Mouse (Mus musculus): ENCODE measurements around the gene Nmb. TPM values are rescaled to one million over a fixed set of nuclear protein-coding genes. Genes with fewer than 3 reads are reported as not detected.
A peak's percentile ranks its signal among the peaks of the same experiment; 100 is the strongest.

Gene Nmb
- polyA plus RNA-seq, 2 experiments = 1.3 to 1.9 TPM

- H3K27me3 ChIP-seq (ENCODE audit: control insufficient read depth, insufficient read depth, low read length) = no peaks in the 10 kb centered on the region
These were observed 11.7 kb downstream of the Nmb start for GRCm38 (mm10) chr7:80893086-80893752.

GRCm38 (mm10) chr7:80889841-80890241 lies 15.0 kb downstream of the Nmb start:
- TF ChIP-seq EP300 (IDR thresholded peaks at IDR 0.05; ENCODE audit: low read depth) (no peak), CTCF (IDR thresholded peaks at IDR 0.05; ENCODE audit: low read depth) (no peak)
- Histone ChIP-seq H3K4me1 (replicated peaks; ENCODE audit: control insufficient read depth in 2 of 2, insufficient read depth in 2 of 2, low read length in 1 of 2) (no peaks in the 10 kb centered on the region; a peak in 1 of 4 replicates), H3K9me3 (ENCODE audit: control insufficient read depth, low read length) (no peaks in the 10 kb centered on the region), H3K27me3 (ENCODE audit: control insufficient read depth, insufficient read depth, low read length) (no peaks in the 10 kb centered on the region), H3K4me2 (ENCODE audit: low read depth) (no peak overlapping the region), H3K4me3 (ENCODE audit: insufficient read depth in 1 of 2, low read depth in 2 of 2, low read length in 2 of 2) (no peak overlapping the region), H3K27ac (no peak overlapping the region), H3K9ac (replicated peaks) (no peak overlapping the region), H3K36me3 (replicated peaks; ENCODE audit: control insufficient read depth, insufficient read depth, low read depth) (peaks cover 24% of the 10 kb centered on the region)
- DNase-seq (ENCODE audit: low read depth in 3 of 3, low spot score in 3 of 3) = no peak
- WGBS (ENCODE audit: insufficient replicate concordance) = 47% methylated on average over 13 of the region's 13 CpGs
- ATAC-seq (ENCODE audit: insufficient read depth) = no peak

More at GRCm38 (mm10) chr7:80893086-80893752, 11.7 kb downstream of the Nmb start:
- no peak for DNase-seq (ENCODE audit: low read depth in 3 of 3, low spot score in 3 of 3)
- Histone ChIP-seq H3K9me3 (ENCODE audit: control insufficient read depth, low read length) (no peaks in the 10 kb centered on the region), H3K27ac (no peak overlapping the region), H3K36me3 (replicated peaks; ENCODE audit: control insufficient read depth, insufficient read depth, low read depth) (peaks cover 35% of the 10 kb centered on the region), H3K9ac (replicated peaks) (no peak overlapping the region), H3K4me3 (ENCODE audit: insufficient read depth in 1 of 2, low read depth in 2 of 2, low read length in 2 of 2) (no peak overlapping the region), H3K4me1 (replicated peaks; ENCODE audit: control insufficient read depth in 2 of 2, insufficient read depth in 2 of 2, low read length in 1 of 2) (no peaks in the 10 kb centered on the region; a peak in 1 of 4 replicates), H3K4me2 (ENCODE audit: low read depth) (no peak overlapping the region)
- TF ChIP-seq EP300 (IDR thresholded peaks at IDR 0.05; ENCODE audit: low read depth) (no peak), CTCF (IDR thresholded peaks at IDR 0.05; ENCODE audit: low read depth) (no peak)
- 79% methylated on average over 15 of the region's 15 CpGs for WGBS (ENCODE audit: insufficient replicate concordance)
- no peak for ATAC-seq (ENCODE audit: insufficient read depth)

- no peak overlapping the region for H3K4me2 ChIP-seq (ENCODE audit: low read depth)
- no peak for ATAC-seq (ENCODE audit: insufficient read depth)
- 55% methylated on average over 9 of the region's 9 CpGs for WGBS (ENCODE audit: insufficient replicate concordance)
- H3K9me3 ChIP-seq (ENCODE audit: control insufficient read depth, low read length) = no peaks in the 10 kb centered on the region
- H3K36me3 ChIP-seq (replicated peaks; ENCODE audit: control insufficient read depth, insufficient read depth, low read depth) = peaks cover 24% of the 10 kb centered on the region
- H3K27ac ChIP-seq = no peak overlapping the region
- no peak overlapping the region for H3K9ac ChIP-seq (replicated peaks)
- TF ChIP-seq CTCF (IDR thresholded peaks at IDR 0.05; ENCODE audit: low read depth) (no peak), EP300 (IDR thresholded peaks at IDR 0.05; ENCODE audit: low read depth) (no peak)
- no peaks in the 10 kb centered on the region; a peak in 1 of 4 replicates for H3K4me1 ChIP-seq (replicated peaks; ENCODE audit: control insufficient read depth in 2 of 2, insufficient read depth in 2 of 2, low read length in 1 of 2)
- no peak for DNase-seq (ENCODE audit: low read depth in 3 of 3, low spot score in 3 of 3)
- no peak overlapping the region for H3K4me3 ChIP-seq (ENCODE audit: insufficient read depth in 1 of 2, low read depth in 2 of 2, low read length in 2 of 2)
- no peaks in the 10 kb centered on the region for H3K27me3 ChIP-seq (ENCODE audit: control insufficient read depth, insufficient read depth, low read length)
These were observed 15.8 kb downstream of the Nmb start for GRCm38 (mm10) chr7:80889021-80889511.

DNA sequence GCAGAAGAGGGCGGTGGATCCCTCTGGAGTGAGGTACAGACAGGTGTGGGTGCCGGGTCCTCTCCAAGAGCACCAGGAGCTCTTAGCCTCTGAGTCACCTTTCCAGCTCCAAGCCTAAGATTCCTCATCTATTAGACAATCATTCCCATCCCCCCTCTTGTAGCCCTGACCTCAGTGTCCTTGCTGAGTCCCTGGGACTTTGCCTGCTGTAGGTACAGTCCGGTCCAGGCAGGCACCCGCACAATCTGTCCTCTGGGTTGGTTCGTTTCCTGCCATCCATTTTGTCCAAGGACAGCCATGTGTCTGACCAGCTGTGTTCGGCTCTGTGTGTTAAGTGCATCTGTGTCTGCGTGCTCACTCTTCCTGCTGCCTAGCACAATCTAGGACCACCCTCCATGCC lies 16.3 kb downstream of the Nmb start:
- Histone ChIP-seq H3K9ac (replicated peaks) (no peak overlapping the region), H3K4me1 (replicated peaks; ENCODE audit: control insufficient read depth in 2 of 2, insufficient read depth in 2 of 2, low read length in 1 of 2) (no peaks in the 10 kb centered on the region; a peak in 2 of 4 replicates), H3K36me3 (replicated peaks; ENCODE audit: control insufficient read depth, insufficient read depth, low read depth) (peaks cover 19% of the 10 kb centered on the region), H3K27ac (no peak overlapping the region), H3K4me2 (ENCODE audit: low read depth) (no peak overlapping the region), H3K27me3 (ENCODE audit: control insufficient read depth, insufficient read depth, low read length) (no peaks in the 10 kb centered on the region), H3K4me3 (ENCODE audit: insufficient read depth in 1 of 2, low read depth in 2 of 2, low read length in 2 of 2) (no peak overlapping the region), H3K9me3 (ENCODE audit: control insufficient read depth, low read length) (no peaks in the 10 kb centered on the region)
- no peak for TF ChIP-seq EP300 (IDR thresholded peaks at IDR 0.05; ENCODE audit: low read depth)
- no peak for TF ChIP-seq CTCF (IDR thresholded peaks at IDR 0.05; ENCODE audit: low read depth)
- ATAC-seq (ENCODE audit: insufficient read depth) (no peak), DNase-seq (ENCODE audit: low read depth in 3 of 3, low spot score in 3 of 3) (no peak)
- 71% methylated on average over 7 of the region's 7 CpGs for WGBS (ENCODE audit: insufficient replicate concordance)

- DNase-seq (ENCODE audit: low read depth in 3 of 3, low spot score in 3 of 3) (no peak), ATAC-seq (ENCODE audit: insufficient read depth) (no peak)
- H3K4me3 ChIP-seq (ENCODE audit: insufficient read depth in 1 of 2, low read depth in 2 of 2, low read length in 2 of 2) = no peak overlapping the region
- H3K9me3 ChIP-seq (ENCODE audit: control insufficient read depth, low read length) = no peaks in the 10 kb centered on the region
- 13% methylated on average over 1 of the region's 1 CpGs for WGBS (ENCODE audit: insufficient replicate concordance)
- H3K36me3 ChIP-seq (replicated peaks; ENCODE audit: control insufficient read depth, insufficient read depth, low read depth) = no peaks in the 10 kb centered on the region
- H3K4me1 ChIP-seq (replicated peaks; ENCODE audit: control insufficient read depth in 2 of 2, insufficient read depth in 2 of 2, low read length in 1 of 2) = peaks cover 0 to 4% of the 10 kb centered on the region in 2 experiments; a peak in 2 of 4 replicates
- no peak overlapping the region for H3K27ac ChIP-seq
- no peaks in the 10 kb centered on the region for H3K27me3 ChIP-seq (ENCODE audit: control insufficient read depth, insufficient read depth, low read length)
- H3K4me2 ChIP-seq (ENCODE audit: low read depth) = no peak overlapping the region
- peak; percentile 57 for TF ChIP-seq CTCF (IDR thresholded peaks at IDR 0.05; ENCODE audit: low read depth)
- TF ChIP-seq EP300 (IDR thresholded peaks at IDR 0.05; ENCODE audit: low read depth) = no peak
- no peak overlapping the region for H3K9ac ChIP-seq (replicated peaks)
These were observed 19.2 kb downstream of the Nmb start for GRCm38 (mm10) chr7:80885666-80886065.
